Mouse (Mus musculus): ENCODE measurements around the gene Odc1. TPM values are rescaled to one million over a fixed set of nuclear protein-coding genes. Genes with fewer than 3 reads are reported as not detected.

The Odc1 gene
- polyA plus RNA-seq (2017; shearing (Covaris generic)) = 11.1 TPM

DNA sequence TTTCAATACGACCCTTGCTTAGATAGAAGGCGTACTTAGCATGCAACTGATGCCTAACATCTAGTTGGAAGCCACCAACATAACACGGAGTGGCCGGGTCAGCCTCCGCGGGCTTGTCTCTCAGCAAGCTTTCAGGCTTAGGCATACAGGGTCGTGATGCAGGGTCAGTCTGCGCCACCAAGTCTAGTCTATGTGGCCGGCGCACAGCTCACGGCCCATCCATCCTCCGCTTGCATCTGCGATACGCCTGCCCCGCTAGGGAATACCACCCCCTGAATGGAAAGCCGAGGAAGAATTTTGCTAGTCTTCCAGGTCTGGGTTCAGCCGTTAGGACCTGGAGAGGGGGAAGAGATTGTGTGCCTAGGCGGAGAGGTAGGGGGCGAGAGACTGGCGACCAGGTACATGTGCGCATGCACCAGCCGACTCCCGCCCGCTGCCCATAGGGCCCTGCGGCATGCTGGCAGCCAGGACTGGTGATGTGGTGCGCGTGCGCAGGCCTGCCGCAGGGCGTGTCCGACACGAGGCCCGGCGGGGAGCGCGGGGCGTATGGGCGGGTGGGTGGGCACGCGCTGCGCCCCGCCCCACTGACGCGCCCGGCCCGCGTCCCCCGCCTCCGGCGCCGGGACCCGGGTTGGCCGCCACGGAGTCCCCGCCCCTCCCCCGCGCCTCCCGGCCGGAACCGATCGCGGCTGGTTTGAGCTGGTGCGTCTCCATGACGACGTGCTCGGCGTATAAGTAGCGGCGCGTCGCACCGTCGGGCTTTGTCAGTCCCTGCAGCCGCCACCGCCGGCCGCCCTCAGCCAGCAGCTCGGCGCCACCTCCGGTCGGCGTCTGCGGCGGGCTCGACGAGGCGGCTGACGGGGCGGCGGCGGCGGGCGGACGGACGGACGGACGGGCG lies at the start of gene Odc1:
Gene Odc1 (plus strand): TSS at position 586 of the 898 bp plus-strand sequence.

Other genes starting within 250 kb of the Odc1 start
- gene Atp6v1c2, start 215.4 kb upstream of the Odc1 start, polyA plus RNA-seq (2017; shearing (Covaris generic)) = not detected
- gene Nol10, start 196.3 kb upstream of the Odc1 start, polyA plus RNA-seq (2017; shearing (Covaris generic)) = 31.3 TPM
- 53.4 TPM for gene Hpcal1, start 146.1 kb downstream of the Odc1 start, polyA plus RNA-seq (2017; shearing (Covaris generic))